ENCODE assay signal across 25 mouse cellular contexts in the genomic region with DNA sequence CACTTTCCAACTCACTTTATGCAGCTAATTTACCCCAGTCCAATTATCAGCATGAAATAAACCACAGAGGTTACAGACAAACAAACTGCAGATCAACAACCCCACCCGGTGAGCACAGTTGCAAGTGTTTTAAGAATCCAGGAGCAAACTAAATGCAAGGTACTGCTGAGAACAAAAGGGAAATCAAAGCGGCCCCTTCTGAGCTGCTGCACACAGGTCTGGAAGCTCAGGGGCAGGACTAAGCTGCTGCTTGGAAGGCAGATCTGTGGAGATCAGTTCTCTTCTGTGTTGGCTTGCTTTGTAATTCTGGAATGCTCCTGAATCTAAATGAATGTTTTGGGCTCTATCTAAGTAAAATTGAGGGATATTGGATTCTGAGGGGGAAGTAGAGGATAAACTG. TPM values are rescaled to one million over a fixed set of nuclear protein-coding genes. Genes with fewer than 3 reads are reported as not detected.
DNase-seq lines count a peak whose midpoint lies in the region; ATAC-seq and TF ChIP-seq lines count a peak whose summit lies in the region.
"Had no signal": no experiment of that assay in that cellular context is flagged by ENCODE, and none has a peak within 500 bp of the region (broad histone marks: within the 10 kb centered on the region; RNA-seq: fewer than 3 reads in every experiment).

No protein-coding gene starts in this region.

- H3K36me3 ChIP-seq in forebrain, embryonic 10.5 days (replicated peaks), result no peaks in the 10 kb centered on the region
- no peaks in the 10 kb centered on the region for H3K36me3 ChIP-seq in forebrain, postnatal 0 days (ENCODE audit: insufficient read depth)
- H3K36me3 ChIP-seq in midbrain, embryonic 16.5 days (ENCODE audit: control insufficient read depth, insufficient read depth, low read length), result no peaks in the 10 kb centered on the region
- no peaks in the 10 kb centered on the region for H3K36me3 ChIP-seq in midbrain, embryonic 15.5 days (replicated peaks)
- H3K36me3 ChIP-seq: embryonic facial prominence, embryonic 13.5 days; heart, embryonic 12.5 days; heart, embryonic 15.5 days; hindbrain, embryonic 15.5 days had no signal

- H3K4me2 ChIP-seq in forebrain, postnatal 0 days (ENCODE audit: low read depth), result no peak overlapping the region
- H3K4me2 ChIP-seq in midbrain, embryonic 16.5 days (ENCODE audit: low read length), result no peak overlapping the region
- no peak overlapping the region for H3K4me2 ChIP-seq in midbrain, embryonic 15.5 days
- H3K4me2 ChIP-seq: embryonic facial prominence, embryonic 13.5 days; heart, embryonic 12.5 days; heart, embryonic 15.5 days; hindbrain, embryonic 15.5 days had no signal

- TF ChIP-seq POLR2A in brain, embryonic 14.5 days (IDR thresholded peaks at IDR 0.05; ENCODE audit: borderline replicate concordance, extremely low read depth, insufficient read depth, insufficient read length, poor library complexity, severe bottlenecking), result no peak

- no peak overlapping the region for H3K4me3 ChIP-seq in forebrain, embryonic 10.5 days
- H3K4me3 ChIP-seq in forebrain, postnatal 0 days (ENCODE audit: low read depth, low read length), result no peak overlapping the region
- no peak overlapping the region for H3K4me3 ChIP-seq in midbrain, embryonic 16.5 days (ENCODE audit: low read depth, low read length)
- H3K4me3 ChIP-seq in midbrain, embryonic 15.5 days, result no peak overlapping the region
- H3K4me3 ChIP-seq: embryonic facial prominence, embryonic 13.5 days; heart, embryonic 12.5 days; heart, embryonic 15.5 days; hindbrain, embryonic 15.5 days had no signal

- H3K4me1 ChIP-seq in forebrain, embryonic 10.5 days, result peaks cover 10% of the 10 kb centered on the region
- no peaks in the 10 kb centered on the region for H3K4me1 ChIP-seq in forebrain, postnatal 0 days (ENCODE audit: insufficient read depth)
- H3K4me1 ChIP-seq in midbrain, embryonic 16.5 days (ENCODE audit: control insufficient read depth, insufficient read depth, low read length), result no peaks in the 10 kb centered on the region
- H3K4me1 ChIP-seq in midbrain, embryonic 15.5 days, result no peaks in the 10 kb centered on the region
- H3K4me1 ChIP-seq: heart, embryonic 12.5 days; heart, embryonic 15.5 days; hindbrain, embryonic 15.5 days had no signal

- no peak for TF ChIP-seq CTCF in forebrain, postnatal 0 days (IDR thresholded peaks at IDR 0.05; ENCODE audit: low read depth)
- no peak for TF ChIP-seq CTCF in brain, embryonic 14.5 days (IDR thresholded peaks at IDR 0.05; ENCODE audit: borderline replicate concordance, extremely low read depth, insufficient read depth, insufficient read length)

- H3K27me3 ChIP-seq in forebrain, embryonic 10.5 days (ENCODE audit: poor library complexity, severe bottlenecking), result no peaks in the 10 kb centered on the region
- no peaks in the 10 kb centered on the region for H3K27me3 ChIP-seq in forebrain, postnatal 0 days (ENCODE audit: insufficient read depth, low read length)
- H3K27me3 ChIP-seq in midbrain, embryonic 16.5 days (ENCODE audit: control insufficient read depth, insufficient read depth, low read depth, low read length), result no peaks in the 10 kb centered on the region
- no peaks in the 10 kb centered on the region for H3K27me3 ChIP-seq in midbrain, embryonic 15.5 days (replicated peaks)
- H3K27me3 ChIP-seq: CH12.LX; embryonic facial prominence, embryonic 13.5 days; heart, embryonic 12.5 days; heart, embryonic 15.5 days; hindbrain, embryonic 15.5 days had no signal

- 0 out of 2 replicates have a peak overlapping the region, but pooled peaks have one; percentile 3 for H3K27ac ChIP-seq in forebrain, embryonic 10.5 days
- no peak overlapping the region for H3K27ac ChIP-seq in forebrain, postnatal 0 days (ENCODE audit: low read depth, low read length)
- H3K27ac ChIP-seq in midbrain, embryonic 16.5 days (ENCODE audit: low read length), result no peak overlapping the region
- H3K27ac ChIP-seq in midbrain, embryonic 15.5 days, result no peak overlapping the region
- H3K27ac ChIP-seq: embryonic facial prominence, embryonic 13.5 days; heart, embryonic 15.5 days; hindbrain, embryonic 15.5 days had no signal

- no peak for DNase-seq in forebrain, embryonic 10.5 days (ENCODE audit: extremely low spot score, low spot score)
- DNase-seq in forebrain, postnatal 0 days, result no peak
- DNase-seq in brain, embryonic 14.5 days (ENCODE audit: low read depth), result peak; percentile 22
- DNase-seq in heart, postnatal 36 days, result no peak
- DNase-seq: adrenal gland, postnatal 10 days; adrenal gland, postnatal 36 days; B cell, adult 2 months; cerebellum, adult 11 months; cerebellum, adult 2 months; cerebellum, adult 9-11 months; cerebellum, postnatal 25 days; gastrocnemius, postnatal 25 days; heart, adult 18-20 months; heart, postnatal 10 days; heart, postnatal 4 days had no signal

- intact Hi-C loops in heart, postnatal 36 days (cut with DNase I), result no loop called here

- peaks cover 4% of the 10 kb centered on the region; the same call in 1 of the 2 replicates for H3K9me3 ChIP-seq in forebrain, embryonic 10.5 days
- H3K9me3 ChIP-seq in forebrain, postnatal 0 days (ENCODE audit: low read length), result no peaks in the 10 kb centered on the region
- no peaks in the 10 kb centered on the region for H3K9me3 ChIP-seq in midbrain, embryonic 16.5 days (replicated peaks; ENCODE audit: control insufficient read depth, low read length, poor library complexity, severe bottlenecking)
- no peaks in the 10 kb centered on the region for H3K9me3 ChIP-seq in midbrain, embryonic 15.5 days
- H3K9me3 ChIP-seq: embryonic facial prominence, embryonic 13.5 days; heart, embryonic 12.5 days; heart, embryonic 15.5 days; hindbrain, embryonic 15.5 days had no signal

- 10% methylated on average over 2 of the region's 2 CpGs for WGBS in forebrain, embryonic 10.5 days
- WGBS in forebrain, postnatal 0 days, result 6% methylated on average over 2 of the region's 2 CpGs
- 4% methylated on average over 2 of the region's 2 CpGs for WGBS in midbrain, embryonic 16.5 days
- 7% methylated on average over 2 of the region's 2 CpGs for WGBS in midbrain, embryonic 15.5 days

- H3K9ac ChIP-seq in forebrain, postnatal 0 days, result no peak overlapping the region
- H3K9ac ChIP-seq in midbrain, embryonic 16.5 days (ENCODE audit: low read depth, low read length), result no peak overlapping the region
- H3K9ac ChIP-seq in midbrain, embryonic 15.5 days, result no peak overlapping the region
- H3K9ac ChIP-seq: embryonic facial prominence, embryonic 13.5 days; heart, embryonic 12.5 days; heart, embryonic 15.5 days; hindbrain, embryonic 15.5 days had no signal

- ATAC-seq in forebrain, postnatal 0 days, result no peak; the same call in 1 of the 2 replicates
- ATAC-seq in midbrain, embryonic 16.5 days, result 0 out of 2 replicates have a peak, but pooled peaks have one; percentile 51
- ATAC-seq in midbrain, embryonic 15.5 days (replicated peaks), result no peak
- ATAC-seq: forebrain, embryonic 14.5 days; intestine, postnatal 0 days had no signal

RNA-seq across cellular contexts. Expression of a gene that starts 25.2 kb away (rescaled TPM):
- polyA plus RNA-seq in forebrain, embryonic 10.5 days (2016; fragmentation: Nextera tagmentation; extraction: Ambion mirVana), result 0.07 and 0.27 TPM in 2 replicates
- 1.6 and 1.8 TPM in 2 replicates for total RNA-seq in forebrain, postnatal 0 days (2014; rRNA removed)
- 0.44 and 0.59 TPM in 2 replicates for polyA plus RNA-seq in forebrain, postnatal 0 days (2015; fragmentation: Nextera tagmentation; extraction: Ambion mirVana)
- polyA plus RNA-seq in midbrain, embryonic 16.5 days (2015; fragmentation: Nextera tagmentation; extraction: Ambion mirVana), result 0.97 and 1.3 TPM in 2 replicates
- 0.82 and 1.6 TPM in 2 replicates for polyA plus RNA-seq in midbrain, embryonic 15.5 days (2015; fragmentation: Nextera tagmentation; extraction: Ambion mirVana)
- polyA plus RNA-seq in brain, embryonic 14.5 days (2012; rRNA removed), result 0.71 and 2.5 TPM in 2 replicates
- 1 to 10 TPM; 2.1 to 2.5 TPM for total RNA-seq in heart, postnatal 36 days (2021)
- total RNA-seq: CH12.LX, MEL had no signal
